Mouse (Mus musculus) heart, postnatal 10 days (tissue): ENCODE measurements around the gene Tmbim6. TPM values are rescaled to one million over a fixed set of nuclear protein-coding genes. Genes with fewer than 3 reads are reported as not detected.

Source experiments
- DNase-seq, 2 experiments: peaks; one replicate each; pipeline ENCODE4 v3.0.0; 2021
- intact Hi-C: fragments of 180-260 bp; cut with DNase I; formaldehyde crosslinking; loops from one replicate; pipeline ENCODE4 v1.15.1; 2025
- total RNA-seq, 2 experiments: library from RNA; stranded (reverse); gene quantifications; 2 replicates each; pipeline ENCODE4 v1.2.3; 2021

Tmbim6 gene
- total RNA-seq, 2 experiments from 2014 or later: 225 to 229 TPM

GRCm38 (mm10) chr15:99416348-99416882 is 23.7 kb downstream of the Tmbim6 start:
- DNase-seq: peak; percentile 86 to 92
- intact Hi-C loops: loop anchor here (1.0 kb wide), 1 partner anchor 53 kb away; no protein-coding TSS in a partner anchor

GRCm38 (mm10) chr15:99416957-99417356 is 24.3 kb downstream of the Tmbim6 start:
- intact Hi-C loops: loop anchor here (1.0 kb wide), 1 partner anchor 52 kb away; no protein-coding TSS in a partner anchor
- no peak for DNase-seq

- no peak for DNase-seq
- intact Hi-C loops: no loop called here
Measured at GRCm38 (mm10) chr15:99417692-99418271, 25.1 kb downstream of the Tmbim6 start.

DNA sequence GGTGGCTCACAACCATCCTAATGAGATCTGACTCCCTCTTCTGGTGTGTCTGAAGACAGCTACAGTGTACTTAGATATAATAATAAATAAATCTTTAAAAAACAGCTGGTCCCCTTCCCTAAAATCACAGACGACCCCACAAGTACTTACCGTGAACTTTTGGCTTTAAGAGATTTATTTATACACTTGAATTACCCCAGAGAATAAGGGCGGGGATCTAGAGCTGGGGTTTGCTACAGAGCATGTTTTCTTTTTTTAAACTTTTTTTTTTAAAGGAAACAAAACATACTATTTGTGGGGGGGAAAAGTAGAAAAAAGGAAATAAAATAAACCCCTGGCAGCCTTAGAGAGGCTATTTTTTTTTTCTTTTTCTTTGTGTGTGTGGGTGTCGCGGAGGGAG is 27.4 kb downstream of the Tmbim6 start:
- intact Hi-C loops: loop anchor here (2.0 kb wide), 1 partner anchor 37 kb away; the partner anchor contains the start of gene Nckap5l
- DNase-seq: no peak

DNA sequence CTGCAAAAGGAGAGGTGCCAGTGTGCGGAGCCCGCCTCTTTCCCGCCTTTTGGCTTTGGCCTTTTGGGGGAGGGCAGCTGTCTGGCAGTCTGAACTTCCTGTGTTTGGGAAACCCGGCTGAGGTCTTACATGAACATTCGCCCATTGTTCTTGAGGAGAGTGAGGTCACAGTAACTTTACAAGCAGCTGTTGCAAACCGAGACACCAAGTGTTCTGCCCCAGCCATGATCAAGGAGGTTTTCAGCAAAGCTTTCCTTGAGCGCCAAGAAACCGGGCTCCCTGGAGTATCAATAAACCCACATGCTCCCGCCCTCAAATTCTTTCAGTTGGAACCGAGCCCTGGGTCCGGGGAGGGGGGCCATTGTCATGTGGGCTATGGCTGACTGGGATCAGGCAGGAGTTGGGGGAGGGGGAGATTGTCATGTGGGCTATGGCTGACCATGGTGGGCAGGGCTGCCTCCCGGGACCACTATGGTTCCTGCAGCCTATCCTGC is 27.9 kb downstream of the Tmbim6 start:
- intact Hi-C loops: loop anchor here (2.0 kb wide), 1 partner anchor 36 kb away; the partner anchor contains the start of gene Nckap5l
- peak; percentile 91 to 93 for DNase-seq

- peak in 1 of 2 experiments; percentile 39 for DNase-seq
- intact Hi-C loops: loop anchor here (2.0 kb wide), 1 partner anchor 36 kb away; the partner anchor contains the start of gene Nckap5l
Measured at GRCm38 (mm10) chr15:99421152-99421551, 28.5 kb downstream of the Tmbim6 start.

DNA sequence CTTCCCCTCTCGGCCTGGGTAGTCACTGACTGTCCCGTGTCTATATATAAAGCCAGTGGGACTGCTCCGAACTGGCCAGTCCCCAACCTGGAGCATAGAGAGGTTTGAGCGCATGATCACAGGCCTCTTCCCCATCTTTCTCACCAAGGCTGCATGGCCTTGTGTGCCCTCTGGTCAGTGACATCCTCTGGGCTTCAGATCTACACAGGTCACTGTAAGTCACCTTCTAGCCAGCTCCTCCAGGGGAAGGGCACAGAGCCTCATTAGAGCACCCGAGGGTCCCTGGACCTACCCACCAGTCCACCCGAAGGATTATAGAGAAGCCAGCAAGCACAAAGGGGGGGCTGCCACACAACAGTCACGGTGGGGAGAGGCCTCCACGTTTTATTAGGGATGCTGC is 29.0 kb downstream of the Tmbim6 start:
- DNase-seq: no peak
- intact Hi-C loops: loop anchor here (2.0 kb wide), 1 partner anchor 35 kb away; the partner anchor contains the start of gene Nckap5l

DNA sequence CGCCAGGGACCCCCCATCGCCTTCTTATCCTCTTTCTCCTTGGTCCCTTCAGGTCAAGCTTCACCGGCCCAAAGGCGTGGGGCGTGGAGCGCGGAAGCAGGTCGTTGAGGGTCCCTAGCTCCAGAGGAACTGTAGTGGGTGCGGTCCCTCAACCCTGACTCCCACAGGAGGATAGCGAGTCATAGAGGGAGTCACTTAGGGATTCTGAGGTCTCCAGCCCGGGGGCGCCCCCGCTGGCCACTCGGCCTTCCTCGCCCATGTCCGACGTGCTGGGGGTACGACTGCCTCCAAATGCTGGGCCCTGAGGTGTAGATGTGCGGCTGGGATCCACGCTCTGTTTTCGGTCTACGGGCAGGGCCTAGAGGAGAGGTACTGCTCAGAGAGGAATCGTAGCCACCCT is 29.9 kb downstream of the Tmbim6 start:
- no peak for DNase-seq
- intact Hi-C loops: no loop called here

GRCm38 (mm10) chr15:99423131-99423530 is 30.4 kb downstream of the Tmbim6 start:
- no peak for DNase-seq
- intact Hi-C loops: no loop called here

GRCm38 (mm10) chr15:99423884-99424283 is 31.2 kb downstream of the Tmbim6 start:
- intact Hi-C loops: no loop called here
- no peak for DNase-seq

DNA sequence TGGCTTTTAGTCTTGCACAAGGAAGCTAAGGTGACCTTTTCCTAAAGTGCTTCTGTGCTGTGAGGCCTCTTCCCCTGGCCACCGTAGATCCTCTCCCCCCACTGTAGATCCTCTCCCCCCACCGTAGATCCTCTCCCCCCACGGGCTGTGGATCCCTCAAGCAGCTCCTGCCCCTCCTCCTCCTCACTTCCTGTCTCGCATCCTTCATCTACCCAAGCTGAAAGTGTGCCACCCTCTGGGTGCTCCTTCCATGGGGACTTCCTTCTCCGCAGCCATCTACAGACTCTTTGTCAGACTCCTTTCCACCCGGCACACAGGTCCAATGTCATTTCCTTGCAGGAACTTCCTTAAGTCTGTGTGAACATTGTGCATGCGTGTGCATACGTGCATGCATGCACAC is 37.7 kb downstream of the Tmbim6 start:
- intact Hi-C loops: no loop called here
- DNase-seq: no peak

GRCm38 (mm10) chr15:99431063-99431462 is 38.4 kb downstream of the Tmbim6 start:
- DNase-seq: no peak
- intact Hi-C loops: no loop called here

DNA sequence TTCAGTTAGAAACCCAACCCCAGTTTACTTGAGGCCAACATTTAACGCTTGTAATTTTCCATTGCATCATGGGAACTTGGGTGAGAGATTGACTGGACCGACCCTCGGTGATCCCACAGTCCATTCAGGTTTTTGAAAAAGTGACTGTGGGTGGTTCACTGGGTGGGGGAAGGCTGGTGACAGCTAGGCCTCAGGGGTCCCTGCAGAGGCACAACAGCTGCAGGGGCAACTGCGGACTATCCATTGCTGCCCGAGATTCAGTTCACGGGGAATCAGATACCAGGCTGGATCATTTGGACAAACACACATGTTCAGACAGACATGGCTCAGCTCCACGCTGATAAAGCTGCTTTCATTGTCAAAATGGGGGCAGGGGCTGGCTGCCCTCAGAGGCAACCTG is 38.8 kb downstream of the Tmbim6 start:
- intact Hi-C loops: no loop called here
- DNase-seq: no peak

DNA sequence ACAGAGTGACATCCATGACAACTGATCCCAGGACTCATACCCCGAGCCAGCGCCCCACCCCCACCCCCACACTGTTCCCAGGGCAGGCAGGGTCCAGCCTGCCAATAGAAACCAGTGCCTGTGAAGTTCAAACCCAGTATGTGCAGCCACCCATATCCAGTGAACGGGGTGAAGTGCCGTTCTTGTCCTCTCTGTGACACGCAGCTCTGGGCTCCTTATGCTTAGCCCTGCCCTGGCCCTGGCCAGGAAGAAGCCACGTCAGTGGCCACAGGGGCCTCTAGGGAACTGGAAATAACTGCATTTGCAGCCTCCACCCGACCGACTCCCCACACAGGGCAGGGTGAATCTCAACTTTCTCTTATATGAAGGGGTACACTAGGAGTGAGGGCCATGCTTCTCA is 39.3 kb downstream of the Tmbim6 start:
- intact Hi-C loops: no loop called here
- DNase-seq: peak in 1 of 2 experiments; percentile 41

- no peak for DNase-seq
- intact Hi-C loops: no loop called here
Measured at GRCm38 (mm10) chr15:99433081-99433718, 40.5 kb downstream of the Tmbim6 start.

DNA sequence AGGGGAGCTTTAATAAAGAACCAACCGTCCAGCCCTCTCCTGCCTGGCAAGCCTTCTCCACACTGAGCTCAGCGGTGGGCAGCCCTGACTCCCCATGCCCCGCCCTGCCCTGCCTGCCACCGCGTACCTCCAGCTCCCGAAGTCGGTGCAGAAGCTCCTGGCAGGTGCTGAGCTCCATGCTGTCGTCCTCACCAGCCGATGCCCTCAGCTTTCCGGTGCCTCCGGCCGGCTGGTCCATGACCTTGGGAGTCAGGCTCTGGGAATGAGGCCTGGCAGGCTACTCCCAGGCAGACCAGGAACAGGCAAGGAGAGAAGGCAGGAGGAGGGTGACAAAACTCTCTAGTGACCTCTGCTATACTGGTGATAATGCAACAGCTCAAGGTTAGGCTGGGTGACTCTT is 41.2 kb downstream of the Tmbim6 start:
- DNase-seq: no peak
- intact Hi-C loops: no loop called here

GRCm38 (mm10) chr15:99438966-99439698 is 46.5 kb downstream of the Tmbim6 start:
- DNase-seq: no peak
- intact Hi-C loops: loop anchor here (1.0 kb wide), 1 partner anchor 12 kb away; no protein-coding TSS in a partner anchor

DNA sequence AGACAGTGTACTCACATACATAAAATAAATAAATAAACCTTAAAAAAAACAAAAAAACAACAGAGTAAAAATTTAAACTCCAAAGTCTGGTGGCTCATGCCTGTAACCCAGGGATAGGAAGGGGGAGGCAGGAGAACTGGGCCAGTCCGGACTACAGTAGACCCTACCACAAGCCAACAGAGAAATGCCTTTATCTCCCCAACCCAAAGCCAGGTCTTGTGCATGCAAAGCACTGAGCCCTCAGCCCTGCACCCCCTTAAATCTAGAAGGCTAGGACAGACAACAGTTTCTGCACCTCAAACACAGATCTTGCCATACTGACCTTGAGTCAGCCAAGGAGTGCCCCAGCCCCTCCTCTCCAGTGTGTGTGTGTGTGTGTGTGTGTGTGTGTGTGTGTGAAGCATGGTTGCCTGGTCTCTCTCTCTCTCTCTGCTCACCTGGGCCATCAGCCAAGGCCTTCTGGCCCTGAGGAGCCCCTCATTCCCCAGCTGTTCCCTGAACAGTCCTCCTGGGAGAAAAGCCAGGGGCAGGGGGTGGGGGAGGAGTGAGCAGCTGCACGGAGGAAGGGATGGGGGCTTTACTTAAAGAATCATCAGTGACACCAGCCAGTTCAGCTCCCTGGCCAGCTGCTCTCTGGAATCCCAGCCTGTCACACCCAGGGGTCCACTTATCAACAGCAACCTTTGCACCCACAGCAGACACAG is 47.6 kb downstream of the Tmbim6 start:
- DNase-seq: peak; percentile 82 to 83
- intact Hi-C loops: no loop called here

DNA sequence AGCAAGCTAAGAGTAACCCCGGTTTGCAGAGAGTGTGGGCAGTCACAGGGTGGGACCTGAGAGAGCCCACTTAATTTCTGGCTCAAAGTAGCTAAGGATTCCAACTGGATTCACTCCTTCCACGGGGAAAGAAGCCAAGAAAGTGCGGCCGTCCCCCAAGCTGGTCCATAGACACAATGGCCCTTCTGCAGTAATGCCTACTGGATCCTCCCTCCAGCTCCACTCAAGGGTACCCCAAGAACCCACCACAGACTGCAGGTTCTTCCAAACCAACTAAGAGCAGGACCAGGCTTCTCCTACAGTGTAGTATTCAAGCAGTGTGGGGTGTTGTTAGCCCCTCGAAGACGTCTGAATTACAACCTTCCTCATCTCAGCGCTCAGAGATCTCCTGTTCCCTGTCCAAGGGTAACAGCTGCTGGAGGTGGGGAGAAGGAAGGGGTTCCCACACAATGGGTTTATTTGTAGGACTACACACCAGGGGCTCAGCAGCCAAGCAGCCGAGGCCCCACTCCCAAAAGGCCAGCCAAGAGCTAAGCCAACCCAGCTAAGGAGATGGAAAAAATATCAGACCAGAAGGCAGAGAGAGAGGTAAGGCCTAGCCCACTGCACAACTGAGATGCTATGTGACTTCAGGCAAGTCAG is 48.3 kb downstream of the Tmbim6 start:
- DNase-seq: peak in 1 of 2 experiments; percentile 63
- intact Hi-C loops: no loop called here

GRCm38 (mm10) chr15:99442358-99442757 is 49.7 kb downstream of the Tmbim6 start:
- DNase-seq: no peak
- intact Hi-C loops: no loop called here
